In the genomic region with DNA sequence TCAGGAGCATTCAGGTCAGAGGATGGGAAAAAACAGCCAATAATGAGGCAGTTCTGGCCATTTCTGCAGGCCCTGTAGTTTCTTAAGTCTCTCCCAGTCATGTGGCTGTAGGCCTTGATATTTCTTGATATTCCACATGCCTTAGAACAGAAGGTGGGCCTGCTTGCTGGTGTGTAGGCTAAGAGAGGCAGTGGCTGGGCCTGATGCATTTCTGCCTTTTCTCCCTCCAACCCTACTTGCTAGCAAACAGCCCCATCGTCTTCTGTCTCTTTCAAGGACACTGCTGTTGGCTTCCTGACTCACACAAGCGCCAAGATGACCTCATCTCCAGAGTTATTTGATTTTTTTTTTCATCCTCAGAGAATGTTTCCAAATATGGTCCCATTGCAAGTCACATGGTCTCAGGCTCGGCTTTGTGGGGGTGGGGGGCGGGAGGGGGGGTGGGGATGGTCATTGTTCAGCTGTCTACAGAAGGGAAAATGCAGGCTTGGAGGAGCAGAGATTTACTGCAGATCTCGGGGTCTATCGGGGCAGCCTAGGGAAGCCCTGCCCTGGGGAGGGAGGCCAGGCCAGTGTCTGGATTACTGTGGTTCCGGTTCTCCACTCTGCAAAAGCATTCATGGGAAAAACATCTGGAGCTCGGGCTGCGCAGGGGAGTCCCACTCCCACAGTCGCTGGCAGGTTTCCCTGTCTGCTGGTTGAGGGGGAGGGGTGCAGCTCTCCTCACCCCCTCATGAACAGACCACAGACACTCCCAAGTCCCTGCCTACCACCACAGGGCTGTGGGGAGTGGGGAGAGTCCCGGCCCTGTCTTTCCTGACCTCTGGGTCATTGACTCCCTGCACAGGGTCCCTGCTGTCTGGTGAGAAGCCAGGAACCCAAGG, we compare ENCODE assay signal across 8 mouse cellular contexts. TPM values are rescaled to one million over a fixed set of nuclear protein-coding genes. Genes with fewer than 3 reads are reported as not detected.
A peak's percentile ranks its signal among the peaks of the same experiment; 100 is the strongest.
DNase-seq lines count a peak whose midpoint lies in the region; ATAC-seq lines count a peak whose summit lies in the region.

No protein-coding gene starts in this region.

- H3K9me3 ChIP-seq in embryonic facial prominence, embryonic 11.5 days (replicated peaks; ENCODE audit: control insufficient read depth, low read length), result no peaks in the 10 kb centered on the region
- no peaks in the 10 kb centered on the region for H3K9me3 ChIP-seq in heart, embryonic 10.5 days
- no peaks in the 10 kb centered on the region for H3K9me3 ChIP-seq in stomach, embryonic 15.5 days

- peak; percentile 82 for ATAC-seq in embryonic facial prominence, embryonic 11.5 days (replicated peaks; ENCODE audit: insufficient number of reproducible peaks, low FRiP score, low TSS enrichment, low read depth)
- peak; percentile 83 for ATAC-seq in stomach, embryonic 15.5 days (ENCODE audit: insufficient read depth, low FRiP score, low read depth)

- WGBS in embryonic facial prominence, embryonic 11.5 days, result 14% methylated on average over 11 of the region's 11 CpGs
- 14% methylated on average over 11 of the region's 11 CpGs for WGBS in heart, embryonic 10.5 days
- 9% methylated on average over 11 of the region's 11 CpGs for WGBS in stomach, embryonic 15.5 days

- DNase-seq in R1 (ENCODE audit: low read depth, low spot score), result peak; percentile 88
- DNase-seq in embryonic facial prominence, embryonic 11.5 days (ENCODE audit: low spot score), result peak; percentile 71
- peak; percentile 91 for DNase-seq in heart, embryonic 10.5 days (ENCODE audit: low spot score)
- peak; percentile 62 for DNase-seq in kidney, adult 9 months
- DNase-seq in lung, postnatal 10 days, result peak; percentile 82
- no peak for DNase-seq in right cerebral cortex, postnatal 14 days
- DNase-seq in right cerebral cortex, postnatal 36 days (ENCODE audit: low spot score in 2 of 2), result no peak

- H3K4me2 ChIP-seq in embryonic facial prominence, embryonic 11.5 days (ENCODE audit: low read depth, low read length), result no peak overlapping the region
- H3K4me2 ChIP-seq in stomach, embryonic 15.5 days, result peak overlapping the region; percentile 21; the same call in 1 of the 2 replicates

- H3K4me1 ChIP-seq in embryonic facial prominence, embryonic 11.5 days (ENCODE audit: control insufficient read depth, insufficient read depth, low read length), result peaks cover 2% of the 10 kb centered on the region; the same call in 1 of the 2 replicates
- peaks cover 79% of the 10 kb centered on the region for H3K4me1 ChIP-seq in heart, embryonic 10.5 days
- peaks cover 25% of the 10 kb centered on the region for H3K4me1 ChIP-seq in stomach, embryonic 15.5 days

- no peaks in the 10 kb centered on the region for H3K27me3 ChIP-seq in embryonic facial prominence, embryonic 11.5 days (ENCODE audit: control insufficient read depth, insufficient read depth, low read length)
- no peaks in the 10 kb centered on the region for H3K27me3 ChIP-seq in heart, embryonic 10.5 days (ENCODE audit: insufficient read depth, poor library complexity, severe bottlenecking)
- no peaks in the 10 kb centered on the region for H3K27me3 ChIP-seq in stomach, embryonic 15.5 days (replicated peaks)

- H3K9ac ChIP-seq in embryonic facial prominence, embryonic 11.5 days (replicated peaks; ENCODE audit: low read length), result 0 out of 2 replicates have a peak overlapping the region, but pooled peaks have one; percentile 4
- no peak overlapping the region for H3K9ac ChIP-seq in stomach, embryonic 15.5 days

- no peak overlapping the region for H3K4me3 ChIP-seq in embryonic facial prominence, embryonic 11.5 days (ENCODE audit: low read depth, low read length)
- H3K4me3 ChIP-seq in heart, embryonic 10.5 days, result peak overlapping the region; percentile 36; the same call in 1 of the 2 replicates
- H3K4me3 ChIP-seq in stomach, embryonic 15.5 days (replicated peaks), result no peak overlapping the region

- H3K36me3 ChIP-seq in embryonic facial prominence, embryonic 11.5 days (replicated peaks; ENCODE audit: control insufficient read depth, insufficient read depth, low read depth, low read length), result no peaks in the 10 kb centered on the region
- H3K36me3 ChIP-seq in heart, embryonic 10.5 days, result no peaks in the 10 kb centered on the region
- no peaks in the 10 kb centered on the region for H3K36me3 ChIP-seq in stomach, embryonic 15.5 days

- H3K27ac ChIP-seq in embryonic facial prominence, embryonic 11.5 days (replicated peaks; ENCODE audit: low read depth, low read length), result peak overlapping the region; percentile 84
- peak overlapping the region; percentile 97 for H3K27ac ChIP-seq in heart, embryonic 10.5 days
- peak overlapping the region; percentile 96 for H3K27ac ChIP-seq in stomach, embryonic 15.5 days

RNA-seq across cellular contexts. Expression of gene Apol6, which starts 7.0 kb away (rescaled TPM):
- polyA plus RNA-seq in embryonic facial prominence, embryonic 11.5 days (2014; fragmentation: Nextera tagmentation; extraction: Ambion mirVana), result 0.08 TPM in 1 of 2 replicates, not detected in the other
- polyA plus RNA-seq in heart, embryonic 10.5 days (2016; fragmentation: Nextera tagmentation; extraction: Ambion mirVana), result 0.27 and 0.77 TPM in 2 replicates
- not detected in 2 replicates for polyA plus RNA-seq in stomach, embryonic 15.5 days (2015; fragmentation: Nextera tagmentation; extraction: Ambion mirVana)

RNA-seq across cellular contexts. Expression of gene Mb, which starts 12.9 kb away (rescaled TPM):
- 0.49 and 0.82 TPM in 2 replicates for polyA plus RNA-seq in embryonic facial prominence, embryonic 11.5 days (2014; fragmentation: Nextera tagmentation; extraction: Ambion mirVana)
- 29.5 and 90.1 TPM in 2 replicates for polyA plus RNA-seq in heart, embryonic 10.5 days (2016; fragmentation: Nextera tagmentation; extraction: Ambion mirVana)
- 1.1 and 1.3 TPM in 2 replicates for polyA plus RNA-seq in stomach, embryonic 15.5 days (2015; fragmentation: Nextera tagmentation; extraction: Ambion mirVana)

Comparison
In these comparisons a context has a peak if more than half of its experiments do, and no peak if none do; other contexts are left out.
1. DNase-seq: peak in R1 (single experiment), embryonic facial prominence, embryonic 11.5 days (single experiment), heart, embryonic 10.5 days (single experiment), kidney, adult 9 months (single experiment) and lung, postnatal 10 days (single experiment); none in right cerebral cortex, postnatal 14 days (single experiment) and right cerebral cortex, postnatal 36 days (0 of 2).
2. RNA of gene Mb, which starts 12.9 kb away (polyA plus RNA-seq): 29.5 to 90.1 TPM in heart, embryonic 10.5 days; 1.1 to 1.3 TPM in stomach, embryonic 15.5 days and 0.49 to 0.82 TPM in embryonic facial prominence, embryonic 11.5 days; every median in the first group is over 10 times any median in the second.
3. Peak in every context shown above with its lines, with median percentiles within 50 percentile points of each other: H3K27ac ChIP-seq.